Mouse (Mus musculus): Measurements from ENCODE around the gene Gabrg2.
A peak's percentile ranks its signal among the peaks of the same experiment; 100 is the strongest.

The Gabrg2 gene

DNA sequence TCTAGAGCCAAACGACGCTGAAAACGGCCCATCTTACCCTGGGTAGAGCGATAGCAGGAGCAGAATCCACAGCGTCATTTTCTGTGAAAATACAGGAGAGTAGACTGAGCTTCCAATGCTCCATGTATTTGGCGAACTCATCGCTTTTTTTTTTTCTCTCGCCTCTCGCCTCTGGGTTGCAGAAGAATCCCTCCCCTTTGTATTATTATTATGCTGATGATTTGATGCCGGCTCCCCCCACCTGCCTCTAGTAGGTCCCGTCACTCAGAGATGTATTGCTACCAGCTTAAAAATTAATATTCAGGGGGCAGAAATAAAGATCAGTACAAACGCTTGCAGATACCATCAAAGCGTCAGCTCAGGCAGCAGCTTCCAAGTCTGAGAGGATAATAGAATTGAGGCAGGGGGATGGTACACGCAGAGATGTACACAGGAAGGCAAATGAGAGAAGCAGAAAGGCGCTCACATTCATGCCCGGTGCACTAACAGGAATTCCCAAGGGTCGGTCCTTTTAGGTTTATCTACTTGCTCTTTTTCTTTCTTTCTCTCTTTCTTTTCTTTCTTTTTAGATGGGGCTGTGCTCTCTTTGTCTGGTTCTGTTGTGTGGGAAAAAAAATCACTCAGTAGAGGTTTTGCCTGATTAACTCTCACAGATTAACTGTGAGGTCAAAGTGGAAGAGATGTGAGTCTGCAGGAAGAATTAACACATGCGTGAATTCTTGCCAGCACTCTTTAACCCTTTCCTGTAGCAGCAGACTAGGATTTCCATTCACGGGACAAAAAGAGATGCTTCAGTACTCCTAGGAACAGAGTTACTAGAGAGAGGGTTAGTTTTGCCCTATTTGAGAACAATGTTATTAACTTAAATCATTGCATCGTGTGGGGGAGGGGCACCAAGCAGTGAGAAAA lies at the start of gene Gabrg2:
Gene Gabrg2 (minus strand): TSS at position 668 of the 909 bp plus-strand sequence.
- no peak for DNase-seq (ENCODE audit: low spot score)

DNA sequence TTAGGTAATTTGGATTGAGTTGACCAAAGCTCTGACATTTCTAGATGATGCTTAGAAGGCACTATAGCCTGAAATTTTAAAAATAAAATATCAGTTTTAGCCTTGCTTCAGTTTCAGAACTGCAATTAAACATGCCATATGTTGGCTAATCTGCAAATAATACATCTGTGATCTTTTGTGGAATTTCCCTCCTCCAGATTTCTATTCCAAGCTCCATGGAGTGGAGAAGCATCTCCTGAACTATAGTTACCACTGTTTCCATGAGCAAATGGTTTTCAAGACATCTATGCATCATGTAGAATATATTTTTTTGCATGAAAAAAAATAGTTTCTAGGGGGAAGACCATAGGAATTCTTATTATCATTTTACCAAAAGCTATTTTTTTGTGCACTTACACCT lies 47.5 kb upstream of the Gabrg2 start:
- no peak for DNase-seq (ENCODE audit: low spot score)

DNA sequence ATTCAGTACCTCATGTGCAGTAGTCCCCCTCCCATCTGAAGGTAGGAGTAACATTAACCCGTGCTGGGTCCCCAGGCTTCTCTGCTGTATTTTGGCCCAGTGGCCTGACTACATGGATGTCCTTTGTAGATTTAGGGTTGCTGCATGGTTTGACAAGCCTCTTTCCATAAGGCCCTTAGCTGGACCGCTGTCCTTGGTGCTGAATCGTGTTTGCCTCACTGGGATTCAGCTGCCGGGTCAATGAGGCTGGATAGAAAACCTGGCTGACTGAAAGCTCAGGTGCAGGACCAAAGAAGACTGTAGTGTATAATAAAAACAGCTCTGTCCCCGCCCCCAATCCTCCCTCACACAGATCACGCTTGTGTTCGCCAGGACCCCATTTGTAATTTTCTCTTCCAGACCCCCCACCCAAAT lies 1.2 kb downstream of the Gabrg2 start:
- DNase-seq (ENCODE audit: low spot score) = peak; percentile 69

DNA sequence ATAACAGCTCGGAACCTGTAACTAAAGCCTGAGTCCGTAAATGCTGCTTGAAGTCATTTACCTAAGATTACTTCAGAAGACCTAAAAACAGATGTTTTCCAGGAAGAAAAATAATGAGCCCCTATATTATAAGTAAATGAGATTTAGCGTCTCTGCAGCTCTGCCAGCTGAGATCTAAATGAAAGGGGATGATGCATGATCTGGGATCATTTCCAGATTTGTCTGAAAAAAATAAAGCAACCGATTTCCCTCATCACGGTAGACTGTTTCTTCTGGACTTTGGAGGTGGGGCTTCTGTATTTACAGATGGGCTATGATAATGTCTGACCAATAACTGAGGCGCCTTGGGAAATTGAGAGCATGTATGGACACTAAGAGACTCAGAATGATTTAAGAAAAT lies 20.5 kb downstream of the Gabrg2 start:
- no peak for DNase-seq (ENCODE audit: low spot score)

DNA sequence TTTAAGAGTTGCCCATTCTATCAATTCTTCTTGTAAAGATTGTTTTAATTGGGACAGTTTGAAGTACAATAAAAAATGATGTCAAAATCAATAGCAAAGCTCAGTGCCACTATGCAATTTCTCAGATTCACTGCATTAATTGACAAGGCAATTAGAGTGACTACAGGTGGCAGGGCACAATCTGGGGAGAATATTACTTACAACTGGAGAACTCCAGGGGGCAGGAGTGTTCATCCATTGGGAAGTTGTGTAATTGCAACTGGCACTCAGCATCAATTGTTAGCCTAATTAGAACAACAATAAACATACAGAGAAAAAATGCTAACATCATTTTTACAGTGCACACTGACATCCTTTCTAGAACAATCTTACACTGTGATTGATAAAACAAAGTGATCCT lies 32.1 kb downstream of the Gabrg2 start:
- no peak for DNase-seq (ENCODE audit: low spot score)

DNA sequence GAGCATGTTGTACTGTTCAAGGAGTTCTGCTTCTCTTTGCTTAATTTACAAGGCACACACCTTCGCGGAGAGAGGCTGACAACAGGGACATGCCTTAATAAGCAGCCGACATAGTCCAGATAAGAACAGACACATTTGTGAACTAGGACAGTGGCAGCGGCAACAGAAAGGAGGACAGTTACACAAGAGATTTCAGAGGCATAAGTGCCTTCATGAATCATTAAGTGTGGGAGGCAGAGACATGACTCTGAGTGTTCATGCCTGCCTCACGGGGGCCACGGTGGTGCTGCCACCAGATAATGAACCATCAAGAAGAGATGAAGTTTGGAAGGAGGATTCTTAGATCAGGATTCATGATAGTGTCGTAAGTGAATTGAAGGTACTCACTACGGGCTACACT lies 38.0 kb downstream of the Gabrg2 start:
- DNase-seq (ENCODE audit: low spot score) = no peak

DNA sequence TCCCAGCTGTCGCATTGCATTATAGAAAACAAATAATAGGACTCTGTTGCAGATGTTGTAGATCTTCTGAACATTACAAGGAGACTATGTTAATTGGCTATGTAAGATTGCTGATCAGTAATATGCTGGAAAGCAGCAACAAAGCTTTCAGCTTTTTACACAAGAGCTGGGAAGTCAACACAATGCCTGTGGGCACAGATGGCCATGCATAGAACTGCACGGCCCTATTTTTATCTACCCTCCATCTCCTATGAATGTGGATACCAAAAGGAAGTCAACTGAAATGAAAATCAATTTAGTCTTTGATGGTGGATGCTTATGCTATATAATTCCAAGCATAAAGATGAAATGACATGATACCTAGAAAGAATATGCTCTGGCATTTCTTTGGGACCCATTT lies 47.1 kb downstream of the Gabrg2 start:
- DNase-seq (ENCODE audit: low spot score) = no peak

DNA sequence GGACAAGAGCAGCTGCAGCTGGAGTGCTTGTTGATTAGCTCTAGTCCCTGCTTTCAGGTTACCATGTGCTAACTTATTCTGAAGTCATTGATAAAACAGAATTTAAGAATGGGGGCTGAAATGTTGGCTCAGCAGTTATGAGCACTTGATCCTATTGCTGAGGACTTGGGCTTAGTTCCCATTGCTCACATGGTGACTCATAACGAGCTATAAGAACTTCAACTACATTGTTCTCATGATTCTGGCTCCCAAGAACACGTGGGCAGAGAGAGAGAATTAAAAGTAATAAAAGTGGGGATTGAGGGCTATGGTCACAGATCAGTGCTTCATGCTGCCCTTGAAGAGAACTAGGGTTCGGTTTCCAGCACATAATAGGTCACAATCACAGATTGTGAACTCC lies 48.8 kb downstream of the Gabrg2 start:
- DNase-seq (ENCODE audit: low spot score) = no peak

DNA sequence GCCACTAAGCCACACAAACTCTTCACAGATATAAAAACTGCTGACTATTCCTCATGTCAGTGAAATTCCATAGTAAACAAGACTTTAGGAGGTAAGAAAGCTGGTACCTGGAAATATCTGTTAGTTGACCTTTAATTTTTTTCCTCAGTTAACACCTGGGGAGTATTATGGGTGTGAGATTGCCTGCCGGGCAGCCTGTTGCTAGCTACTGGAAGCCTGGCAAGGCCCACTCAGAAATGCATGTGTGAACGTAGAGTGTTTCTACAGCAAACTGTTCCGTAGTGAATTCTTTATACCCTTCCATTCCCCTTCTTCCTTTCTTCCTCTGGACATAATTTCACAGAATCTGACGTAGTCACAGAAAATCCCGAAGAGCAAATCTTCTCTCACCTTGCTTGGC lies 55.2 kb downstream of the Gabrg2 start:
- no peak for DNase-seq (ENCODE audit: low spot score)

DNA sequence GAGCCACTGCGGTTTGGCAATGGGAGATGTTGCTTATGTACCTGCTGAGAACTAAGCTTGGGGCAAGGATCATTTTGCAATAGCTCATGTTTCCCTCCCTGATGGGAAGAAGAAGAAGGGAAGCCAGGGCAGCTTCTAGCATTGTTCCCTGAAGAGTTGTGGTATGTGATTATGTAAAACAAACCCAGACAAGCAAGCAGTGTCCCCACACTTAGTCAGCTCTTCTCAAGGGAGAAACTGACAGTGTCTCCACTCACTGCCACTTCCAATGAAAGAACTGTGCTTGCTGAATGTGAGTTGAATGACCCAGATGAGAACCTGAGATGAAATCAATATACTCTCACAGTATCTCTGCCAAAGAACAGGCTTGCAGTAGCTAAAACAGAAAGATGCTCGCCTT lies 62.7 kb downstream of the Gabrg2 start:
- no peak for DNase-seq (ENCODE audit: low spot score)

DNA sequence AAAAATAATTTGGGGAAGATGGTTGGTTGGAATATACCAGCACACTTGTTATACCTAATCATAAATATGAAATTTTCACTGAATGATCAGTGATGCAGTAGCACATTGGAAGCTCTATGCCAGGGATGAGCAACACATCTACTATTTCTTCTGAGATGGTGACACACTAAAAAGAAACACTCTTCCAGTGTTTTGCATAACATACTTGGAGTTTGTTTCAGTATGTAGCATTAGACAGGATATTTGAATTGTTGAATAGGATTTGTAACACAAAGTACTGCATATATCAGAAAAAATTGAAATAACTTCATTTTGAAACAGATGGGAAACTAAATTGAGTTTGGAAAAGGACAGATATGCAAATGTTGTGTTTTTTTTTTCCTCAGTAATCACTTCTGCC lies 81.8 kb downstream of the Gabrg2 start:
- DNase-seq (ENCODE audit: low spot score) = no peak

DNA sequence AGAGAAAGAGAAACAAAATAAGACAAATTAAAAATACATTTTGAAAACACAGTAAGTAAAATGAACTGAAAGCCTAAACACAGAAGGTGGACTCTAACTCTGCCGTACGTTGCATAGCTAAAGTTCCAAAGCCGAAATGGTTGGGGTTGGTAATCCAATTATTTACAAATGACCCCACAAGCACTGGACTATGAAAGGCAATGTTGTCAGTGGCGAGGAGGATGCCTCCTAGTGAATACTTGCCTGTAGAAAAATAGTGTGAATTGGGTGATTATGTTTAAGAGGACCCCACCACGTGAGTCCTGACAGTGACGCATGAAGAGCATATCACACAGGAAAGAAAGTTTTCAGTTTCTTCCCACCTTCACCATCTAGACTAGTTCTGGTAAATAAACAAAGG lies 86.6 kb downstream of the Gabrg2 start:
- no peak for DNase-seq (ENCODE audit: low spot score)

DNA sequence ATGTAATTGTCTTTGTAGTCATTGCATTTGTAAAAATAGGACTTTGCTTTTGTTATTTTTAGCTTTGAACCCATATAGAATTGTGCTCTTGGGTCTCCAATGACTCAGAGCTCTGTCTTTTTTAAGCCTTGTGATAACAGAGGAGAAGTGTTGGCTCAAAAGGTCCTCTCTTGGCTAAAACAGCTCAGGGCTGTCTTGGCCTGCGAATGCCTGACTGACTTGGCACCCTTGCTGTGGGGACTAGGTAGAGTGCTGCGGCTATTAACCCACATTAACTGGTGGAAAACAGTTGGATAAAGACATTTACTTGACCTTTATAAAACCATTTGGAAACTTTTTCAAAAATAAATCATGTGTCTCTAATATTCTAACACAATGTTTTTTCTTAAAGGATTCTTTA lies 97.0 kb downstream of the Gabrg2 start:
- no peak for DNase-seq (ENCODE audit: low spot score)

Measured in testis, postnatal 14 days (tissue).